ENCODE assay signal across 8 mouse cellular contexts in genomic region chr11:33146143-33146497, GRCm38 (mm10). TPM values are rescaled to one million over a fixed set of nuclear protein-coding genes. Genes with fewer than 3 reads are reported as not detected.
DNase-seq lines count a peak whose midpoint lies in the region; ATAC-seq lines count a peak whose summit lies in the region.

No protein-coding gene starts in this region.

- no peak for ATAC-seq in midbrain, embryonic 11.5 days (ENCODE audit: low FRiP score)
- peak; percentile 63 for ATAC-seq in heart, embryonic 12.5 days (ENCODE audit: insufficient number of reproducible peaks, low FRiP score)
- no peak for ATAC-seq in kidney, embryonic 14.5 days (ENCODE audit: low FRiP score, low TSS enrichment)
- no peak for ATAC-seq in limb, embryonic 11.5 days (ENCODE audit: insufficient number of reproducible peaks, low FRiP score, low TSS enrichment, low read depth)
- ATAC-seq in granulocyte monocyte progenitor cell, adult 5-6 weeks (replicated peaks; ENCODE audit: poor library complexity, severe bottlenecking), result no peak

- peaks cover 49% of the 10 kb centered on the region for H3K27me3 ChIP-seq in midbrain, embryonic 10.5 days (ENCODE audit: low read depth, poor library complexity, severe bottlenecking)
- H3K27me3 ChIP-seq in midbrain, embryonic 11.5 days (ENCODE audit: control insufficient read depth, insufficient read depth, low read length), result peaks cover 31% of the 10 kb centered on the region
- peaks cover 25% of the 10 kb centered on the region for H3K27me3 ChIP-seq in heart, embryonic 12.5 days (replicated peaks)
- peaks cover 22% of the 10 kb centered on the region for H3K27me3 ChIP-seq in kidney, embryonic 14.5 days (ENCODE audit: control insufficient read depth, insufficient read depth, low read length)
- H3K27me3 ChIP-seq in limb, embryonic 11.5 days (ENCODE audit: control insufficient read depth, insufficient read depth, low read length), result peaks cover 22% of the 10 kb centered on the region

- peak overlapping the region; percentile 85 for H3K27ac ChIP-seq in midbrain, embryonic 10.5 days (replicated peaks)
- H3K27ac ChIP-seq in midbrain, embryonic 11.5 days (ENCODE audit: low read depth, low read length), result no peak overlapping the region
- H3K27ac ChIP-seq in heart, embryonic 12.5 days (ENCODE audit: poor library complexity, severe bottlenecking), result peak overlapping the region; percentile 53
- no peak overlapping the region for H3K27ac ChIP-seq in kidney, embryonic 14.5 days (ENCODE audit: low read depth, low read length)
- no peak overlapping the region for H3K27ac ChIP-seq in limb, embryonic 11.5 days (replicated peaks; ENCODE audit: low read depth, low read length)

- no peak overlapping the region for H3K9ac ChIP-seq in midbrain, embryonic 11.5 days (ENCODE audit: low read length)
- no peak overlapping the region for H3K9ac ChIP-seq in heart, embryonic 12.5 days
- H3K9ac ChIP-seq in kidney, embryonic 14.5 days (ENCODE audit: low read depth, low read length), result no peak overlapping the region
- no peak overlapping the region; the same call in 1 of the 2 replicates for H3K9ac ChIP-seq in limb, embryonic 11.5 days (ENCODE audit: low read length)

- H3K4me2 ChIP-seq in midbrain, embryonic 11.5 days, result no peak overlapping the region; the same call in 1 of the 2 replicates
- H3K4me2 ChIP-seq in heart, embryonic 12.5 days, result peak overlapping the region; percentile 98
- H3K4me2 ChIP-seq in kidney, embryonic 14.5 days (replicated peaks; ENCODE audit: low read depth, low read length), result no peak overlapping the region
- H3K4me2 ChIP-seq in limb, embryonic 11.5 days (ENCODE audit: low read depth, severe bottlenecking), result peak overlapping the region; percentile 96

- peaks cover 64% of the 10 kb centered on the region for H3K4me1 ChIP-seq in midbrain, embryonic 10.5 days
- peaks cover 29% of the 10 kb centered on the region for H3K4me1 ChIP-seq in midbrain, embryonic 11.5 days (ENCODE audit: control insufficient read depth, insufficient read depth, low read length)
- peaks cover 61% of the 10 kb centered on the region for H3K4me1 ChIP-seq in heart, embryonic 12.5 days (replicated peaks)
- H3K4me1 ChIP-seq in kidney, embryonic 14.5 days (ENCODE audit: control insufficient read depth, insufficient read depth, low read length), result peaks cover 11% of the 10 kb centered on the region; the same call in 1 of the 2 replicates
- H3K4me1 ChIP-seq in limb, embryonic 11.5 days (ENCODE audit: control insufficient read depth, insufficient read depth, low read length), result peaks cover 25% of the 10 kb centered on the region

- peak; percentile 37 for DNase-seq in midbrain, embryonic 10.5 days (ENCODE audit: low spot score)
- no peak for DNase-seq in midbrain, embryonic 11.5 days (ENCODE audit: low spot score, missing footprints)
- DNase-seq in fibroblast of lung, adult 2 months (ENCODE audit: low read depth), result peak; percentile 84
- DNase-seq in limb, embryonic 11.5 days (ENCODE audit: low spot score), result peak; percentile 51
- DNase-seq in retina, postnatal 7 days (ENCODE audit: low read depth, low spot score), result peak; percentile 25

- peak overlapping the region; percentile 74 for H3K4me3 ChIP-seq in midbrain, embryonic 10.5 days
- H3K4me3 ChIP-seq in midbrain, embryonic 11.5 days (ENCODE audit: low read depth, low read length), result no peak overlapping the region; the same call in 1 of the 2 replicates
- peak overlapping the region; percentile 59 for H3K4me3 ChIP-seq in heart, embryonic 12.5 days
- 0 out of 2 replicates have a peak overlapping the region, but pooled peaks have one; percentile 59 for H3K4me3 ChIP-seq in kidney, embryonic 14.5 days (ENCODE audit: low read length)
- H3K4me3 ChIP-seq in limb, embryonic 11.5 days (ENCODE audit: low read depth, low read length), result peak overlapping the region; percentile 57

- no peaks in the 10 kb centered on the region for H3K9me3 ChIP-seq in midbrain, embryonic 10.5 days (replicated peaks)
- H3K9me3 ChIP-seq in midbrain, embryonic 11.5 days (ENCODE audit: control insufficient read depth, low read length), result no peaks in the 10 kb centered on the region
- no peaks in the 10 kb centered on the region for H3K9me3 ChIP-seq in heart, embryonic 12.5 days (replicated peaks)
- no peaks in the 10 kb centered on the region for H3K9me3 ChIP-seq in kidney, embryonic 14.5 days (ENCODE audit: control insufficient read depth, low read length)
- no peaks in the 10 kb centered on the region for H3K9me3 ChIP-seq in limb, embryonic 11.5 days (ENCODE audit: control insufficient read depth, low read length)

- peaks cover 18% of the 10 kb centered on the region for H3K36me3 ChIP-seq in midbrain, embryonic 10.5 days
- H3K36me3 ChIP-seq in midbrain, embryonic 11.5 days (ENCODE audit: control insufficient read depth, insufficient read depth, low read length), result peaks cover 2% of the 10 kb centered on the region; the same call in 1 of the 2 replicates
- H3K36me3 ChIP-seq in heart, embryonic 12.5 days, result peaks cover 15% of the 10 kb centered on the region
- H3K36me3 ChIP-seq in kidney, embryonic 14.5 days (ENCODE audit: control insufficient read depth, insufficient read depth, low read length), result peaks cover 18% of the 10 kb centered on the region
- no peaks in the 10 kb centered on the region; the same call in 1 of the 2 replicates for H3K36me3 ChIP-seq in limb, embryonic 11.5 days (ENCODE audit: control insufficient read depth, insufficient read depth, low read length)

- WGBS in midbrain, embryonic 10.5 days, result 7% methylated on average over 8 of the region's 9 CpGs
- under 1% methylated on average over 7 of the region's 9 CpGs for WGBS in midbrain, embryonic 11.5 days
- WGBS in heart, embryonic 12.5 days, result 3% methylated on average over 9 of the region's 9 CpGs
- WGBS in kidney, embryonic 14.5 days, result 5% methylated on average over 7 of the region's 9 CpGs
- 9% methylated on average over 9 of the region's 9 CpGs for WGBS in limb, embryonic 11.5 days

RNA-seq across cellular contexts. Expression of gene Fgf18, which starts 1.1 kb away (rescaled TPM):
- 6.5 and 8.8 TPM in 2 replicates for polyA plus RNA-seq in midbrain, embryonic 10.5 days (2016; fragmentation: Nextera tagmentation; extraction: Ambion mirVana)
- polyA plus RNA-seq in midbrain, embryonic 11.5 days (2014; fragmentation: Nextera tagmentation; extraction: Ambion mirVana), result 3.9 and 5.2 TPM in 2 replicates
- 2.6 TPM in 2 replicates for polyA plus RNA-seq in heart, embryonic 12.5 days (2016; fragmentation: Nextera tagmentation; extraction: Ambion mirVana)
- polyA plus RNA-seq in kidney, embryonic 14.5 days (2014; fragmentation: Nextera tagmentation; extraction: Ambion mirVana), result 3.0 and 4.0 TPM in 2 replicates
- 12.7 and 16.8 TPM in 2 replicates for polyA plus RNA-seq in limb, embryonic 11.5 days (2014; fragmentation: Nextera tagmentation; extraction: Ambion mirVana)
- total RNA-seq in granulocyte monocyte progenitor cell, adult 5-6 weeks (2014; fragmentation: Nextera tagmentation), result not detected in 2 replicates
- total RNA-seq in granulocyte monocyte progenitor cell, adult 5-6 weeks (2017), result not detected in 2 replicates

RNA-seq across cellular contexts. Expression of gene Npm1, which starts 16.9 kb away (rescaled TPM):
- polyA plus RNA-seq in midbrain, embryonic 10.5 days (2016; fragmentation: Nextera tagmentation; extraction: Ambion mirVana), result 1,028 and 1,324 TPM in 2 replicates
- 1,003 and 1,036 TPM in 2 replicates for polyA plus RNA-seq in midbrain, embryonic 11.5 days (2014; fragmentation: Nextera tagmentation; extraction: Ambion mirVana)
- polyA plus RNA-seq in heart, embryonic 12.5 days (2016; fragmentation: Nextera tagmentation; extraction: Ambion mirVana), result 513 and 525 TPM in 2 replicates
- 1,562 and 1,907 TPM in 2 replicates for polyA plus RNA-seq in kidney, embryonic 14.5 days (2014; fragmentation: Nextera tagmentation; extraction: Ambion mirVana)
- 1,519 and 1,530 TPM in 2 replicates for polyA plus RNA-seq in limb, embryonic 11.5 days (2014; fragmentation: Nextera tagmentation; extraction: Ambion mirVana)
- total RNA-seq in granulocyte monocyte progenitor cell, adult 5-6 weeks (2014; fragmentation: Nextera tagmentation), result 2,328 and 2,367 TPM in 2 replicates
- total RNA-seq in granulocyte monocyte progenitor cell, adult 5-6 weeks (2017), result 3,358 and 3,800 TPM in 2 replicates

RNA-seq across cellular contexts. Expression of gene Tlx3, which starts 57.3 kb away (rescaled TPM):
- polyA plus RNA-seq in midbrain, embryonic 10.5 days (2016; fragmentation: Nextera tagmentation; extraction: Ambion mirVana), result 2.0 and 3.3 TPM in 2 replicates
- polyA plus RNA-seq in midbrain, embryonic 11.5 days (2014; fragmentation: Nextera tagmentation; extraction: Ambion mirVana), result 1.9 and 2.9 TPM in 2 replicates
- polyA plus RNA-seq in heart, embryonic 12.5 days (2016; fragmentation: Nextera tagmentation; extraction: Ambion mirVana), result not detected in 2 replicates
- 0.13 TPM in 1 of 2 replicates, not detected in the other for polyA plus RNA-seq in kidney, embryonic 14.5 days (2014; fragmentation: Nextera tagmentation; extraction: Ambion mirVana)
- not detected in 2 replicates for polyA plus RNA-seq in limb, embryonic 11.5 days (2014; fragmentation: Nextera tagmentation; extraction: Ambion mirVana)
- not detected in 2 replicates for total RNA-seq in granulocyte monocyte progenitor cell, adult 5-6 weeks (2014; fragmentation: Nextera tagmentation)
- total RNA-seq in granulocyte monocyte progenitor cell, adult 5-6 weeks (2017), result not detected in 2 replicates

Comparison
In these comparisons a context has a peak if more than half of its experiments do, and no peak if none do; other contexts are left out.
1. H3K27ac ChIP-seq: peak in midbrain, embryonic 10.5 days (single experiment) and heart, embryonic 12.5 days (single experiment); none in midbrain, embryonic 11.5 days (single experiment), kidney, embryonic 14.5 days (single experiment) and limb, embryonic 11.5 days (single experiment).
2. H3K4me2 ChIP-seq: peak in heart, embryonic 12.5 days (single experiment) and limb, embryonic 11.5 days (single experiment); none in midbrain, embryonic 11.5 days (single experiment) and kidney, embryonic 14.5 days (single experiment).